Mouse (Mus musculus) G1E (cell line): Measurements from ENCODE around the gene Med24. TPM values are rescaled to one million over a fixed set of nuclear protein-coding genes. Genes with fewer than 3 reads are reported as not detected.

Experiments
- ATAC-seq: 2 replicates; pipeline ENCODE4 v1.8.0; 2016; ENCODE audit warnings: mild to moderate bottlenecking; ENCODE audit not compliant: insufficient number of reproducible peaks, poor library complexity, low FRiP score, severe bottlenecking; ENCODE audit errors: extremely low read depth
- DNase-seq: peaks from one replicate; pipeline ENCODE4 v3.0.0; 2012; ENCODE audit warnings: low spot score
- H3K27me3 ChIP-seq: 2 replicates; pipeline ENCODE4 v1.6.1; 2012; ENCODE audit warnings: mild to moderate bottlenecking, low read length, inconsistent platforms; ENCODE audit not compliant: insufficient read depth
- H3K36me3 ChIP-seq: replicated peaks from 2 replicates; pipeline ENCODE3; 2012; ENCODE audit warnings: mild to moderate bottlenecking, inconsistent platforms
- H3K4me1 ChIP-seq: 2 replicates; pipeline ENCODE4 v1.6.1; 2012; ENCODE audit warnings: low read depth, low read length, inconsistent platforms, mixed read lengths; ENCODE audit not compliant: insufficient read depth
- H3K4me3 ChIP-seq: 2 replicates; pipeline ENCODE4 v1.5.1; 2012; ENCODE audit warnings: low read depth, mild to moderate bottlenecking, inconsistent platforms, low read length, moderate library complexity, mixed read lengths
- H3K9me3 ChIP-seq: replicated peaks from 2 replicates; pipeline ENCODE4 v1.6.1; 2012; ENCODE audit warnings: inconsistent platforms
- CTCF ChIP-seq: IDR thresholded peaks from 2 replicates; pipeline ENCODE4 v1.5.1; 2012; ENCODE audit warnings: low read depth, low read length, inconsistent platforms, mixed read lengths
- GATA1 ChIP-seq: IDR thresholded peaks from 2 replicates; pipeline ENCODE4 v1.6.1; 2012; ENCODE audit warnings: borderline replicate concordance, low read length, inconsistent platforms, mixed read lengths
- GATA2 ChIP-seq: IDR thresholded peaks from 2 replicates; pipeline ENCODE4 v1.6.1; 2012; ENCODE audit warnings: low read depth, low read length, inconsistent platforms, borderline replicate concordance
- POLR2AphosphoS5 ChIP-seq: IDR thresholded peaks from 2 replicates; pipeline ENCODE4 v1.6.1; 2012; ENCODE audit warnings: low read depth, low read length, inconsistent platforms; ENCODE audit not compliant: insufficient replicate concordance
- TAL1 ChIP-seq: conservative IDR thresholded peaks from 2 replicates; pipeline ENCODE4 v1.6.1; 2012; ENCODE audit warnings: low read depth, low read length, inconsistent platforms, mixed read lengths
- polyA plus RNA-seq: library from polyadenylated mRNA; stranded (reverse); fragments of >175 nt; gene quantifications from 2 replicates; pipeline ENCODE4 v1.2.3, GENCODE M21; 2012
- total RNA-seq, 2 experiments: library from RNA; stranded (forward) in 1 of 2; stranded (reverse) in 1 of 2; fragments of 200-1000 nt in 1 of 2; fragments of >200 nt in 1 of 2; fragmentation: Nextera tagmentation in 1 of 2; gene quantifications; 2 replicates each; pipeline ENCODE4 v1.2.3; 2014 to 2017

Med24 gene
- total and polyA plus RNA-seq, 3 experiments: 37.8 to 95.6 (median 83.8) TPM

- Histone ChIP-seq H3K4me1 (peaks cover 59% of the 10 kb centered on the region), H3K27me3 (no peaks in the 10 kb centered on the region), H3K36me3 (peaks cover 85% of the 10 kb centered on the region), H3K4me3 (no peak overlapping the region), H3K9me3 (peaks cover 3% of the 10 kb centered on the region; the same call in 1 of the 2 replicates)
- no peak for ATAC-seq
- TF ChIP-seq CTCF: no peak
- no peak for TF ChIP-seq GATA1
- no peak for TF ChIP-seq POLR2AphosphoS5
- no peak for TF ChIP-seq TAL1
- TF ChIP-seq GATA2: no peak
- DNase-seq: no peak
Observed at GRCm38 (mm10) chr11:98756711-98757110, 27.5 kb upstream of the Med24 start.

GRCm38 (mm10) chr11:98755726-98756380 lies 26.6 kb upstream of the Med24 start:
- ATAC-seq: no peak
- DNase-seq: no peak
- peaks cover 77% of the 10 kb centered on the region for H3K36me3 ChIP-seq
- TF ChIP-seq CTCF: no peak
- peak; percentile 39; the same call in 1 of the 2 replicates for TF ChIP-seq TAL1
- peaks cover 66% of the 10 kb centered on the region for H3K4me1 ChIP-seq
- peaks cover 3% of the 10 kb centered on the region; the same call in 1 of the 2 replicates for H3K9me3 ChIP-seq
- H3K4me3 ChIP-seq: peak overlapping the region; percentile 49; the same call in 1 of the 2 replicates
- no peaks in the 10 kb centered on the region for H3K27me3 ChIP-seq

GRCm38 (mm10) chr11:98754621-98755181 lies 25.5 kb upstream of the Med24 start:
- Histone ChIP-seq H3K4me1 (peaks cover 78% of the 10 kb centered on the region), H3K9me3 (no peaks in the 10 kb centered on the region), H3K36me3 (peaks cover 73% of the 10 kb centered on the region), H3K27me3 (no peaks in the 10 kb centered on the region), H3K4me3 (peak overlapping the region; percentile 44; the same call in 1 of the 2 replicates)
- peak; percentile 99 for TF ChIP-seq CTCF
- no peak for TF ChIP-seq TAL1
- ATAC-seq (no peak), DNase-seq (peak; percentile 64)

GRCm38 (mm10) chr11:98754151-98754620 lies 25.0 kb upstream of the Med24 start:
- no peak for DNase-seq
- Histone ChIP-seq H3K36me3 (peaks cover 73% of the 10 kb centered on the region), H3K4me1 (peaks cover 83% of the 10 kb centered on the region), H3K27me3 (no peaks in the 10 kb centered on the region), H3K9me3 (no peaks in the 10 kb centered on the region), H3K4me3 (peak overlapping the region; percentile 25; the same call in 1 of the 2 replicates)
- TF ChIP-seq GATA1 (no peak), CTCF (no peak), POLR2AphosphoS5 (no peak), GATA2 (no peak)
- ATAC-seq: no peak

GRCm38 (mm10) chr11:98753264-98753663 lies 24.0 kb upstream of the Med24 start:
- Histone ChIP-seq H3K9me3 (no peaks in the 10 kb centered on the region), H3K4me1 (peaks cover 92% of the 10 kb centered on the region), H3K36me3 (peaks cover 70% of the 10 kb centered on the region), H3K4me3 (no peak overlapping the region), H3K27me3 (no peaks in the 10 kb centered on the region)
- ATAC-seq (no peak), DNase-seq (no peak)
- no peak for TF ChIP-seq CTCF
- no peak for TF ChIP-seq TAL1

- TF ChIP-seq CTCF: no peak
- TF ChIP-seq GATA1: no peak
- TF ChIP-seq GATA2: no peak
- TF ChIP-seq POLR2AphosphoS5: no peak
- TF ChIP-seq TAL1: no peak
- Histone ChIP-seq H3K9me3 (no peaks in the 10 kb centered on the region), H3K4me1 (peaks cover 97% of the 10 kb centered on the region), H3K36me3 (peaks cover 65% of the 10 kb centered on the region), H3K27me3 (no peaks in the 10 kb centered on the region), H3K4me3 (no peak overlapping the region)
- ATAC-seq: no peak
- DNase-seq: no peak
Observed at GRCm38 (mm10) chr11:98752562-98753140, 23.4 kb upstream of the Med24 start.
